Mouse (Mus musculus) cerebellum, adult 18-20 months (tissue): ENCODE measurements around the gene Rnaseh2b.

Source experiments
- DNase-seq, 2 experiments: peaks; one replicate each; pipeline ENCODE4 v3.0.0; 2021

Rnaseh2b gene

DNA sequence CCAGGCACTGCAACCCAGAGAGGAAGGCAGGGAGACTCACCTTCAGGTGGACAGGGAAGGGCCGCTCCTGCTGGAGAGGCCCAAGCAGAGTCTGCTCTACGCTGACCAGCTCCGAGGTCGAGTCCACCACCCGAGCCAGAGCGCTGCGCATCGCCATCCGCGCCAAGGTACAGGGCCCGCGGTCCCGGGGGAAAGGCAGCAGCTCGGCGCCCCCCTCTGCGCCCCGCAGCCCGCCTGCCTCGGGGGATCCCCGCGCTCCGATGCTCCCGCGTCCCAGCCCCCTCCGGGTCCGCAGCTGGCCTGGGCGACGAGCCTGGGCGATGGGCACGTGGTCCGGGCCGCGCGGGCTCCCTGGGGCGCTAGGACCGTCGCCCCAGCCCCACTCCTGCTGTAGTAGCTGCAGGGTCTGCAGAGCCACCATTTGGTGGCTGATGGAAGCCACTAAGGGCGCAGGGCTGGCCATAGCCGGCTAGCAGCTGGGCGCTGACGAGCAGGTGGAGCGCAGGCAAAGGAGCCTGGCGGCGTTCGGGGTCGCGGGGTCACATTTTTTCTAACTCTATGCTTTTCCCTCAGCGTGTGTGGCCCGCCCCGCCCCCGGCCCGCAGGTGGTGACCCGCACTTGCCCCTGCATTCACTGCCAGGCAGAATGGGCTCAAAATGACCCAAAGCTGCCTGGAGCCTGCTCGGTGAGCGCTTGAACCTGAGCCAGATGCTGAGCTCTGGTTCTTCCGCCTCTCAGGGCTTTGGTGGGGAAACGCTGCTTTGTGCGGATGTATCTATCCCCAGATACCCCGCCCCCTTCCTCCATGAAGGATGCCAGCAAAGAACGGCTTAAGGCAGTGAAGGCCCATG, at the start of gene Rnaseh2b, which contains the start of gene Dleu7:
Gene Rnaseh2b (plus strand): TSS at position 102 of the 852 bp plus-strand sequence.
Gene Dleu7 (minus strand): TSS at position 560 of the 852 bp plus-strand sequence.
- DNase-seq: peak in 1 of 2 experiments; percentile 9

DNA sequence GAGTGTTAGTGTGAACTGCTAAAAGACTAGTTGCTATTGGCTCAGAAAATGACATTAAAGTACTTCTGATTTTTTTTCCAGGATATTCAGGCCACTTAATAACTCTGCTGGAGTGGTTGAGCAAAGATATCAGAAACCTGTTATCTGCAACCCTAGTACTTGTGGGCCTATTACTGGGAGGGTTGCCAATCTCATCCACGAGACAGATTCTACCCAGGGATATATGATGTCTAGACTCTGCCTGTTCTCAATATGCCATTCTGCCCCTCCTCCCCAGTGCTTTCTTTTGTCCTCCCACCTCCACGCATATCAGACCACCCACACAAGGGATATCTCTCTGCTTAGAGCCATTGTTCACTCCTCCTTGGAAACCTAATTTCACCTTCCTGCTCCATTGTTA, 48.9 kb upstream of the Rnaseh2b start:
- DNase-seq: no peak

DNA sequence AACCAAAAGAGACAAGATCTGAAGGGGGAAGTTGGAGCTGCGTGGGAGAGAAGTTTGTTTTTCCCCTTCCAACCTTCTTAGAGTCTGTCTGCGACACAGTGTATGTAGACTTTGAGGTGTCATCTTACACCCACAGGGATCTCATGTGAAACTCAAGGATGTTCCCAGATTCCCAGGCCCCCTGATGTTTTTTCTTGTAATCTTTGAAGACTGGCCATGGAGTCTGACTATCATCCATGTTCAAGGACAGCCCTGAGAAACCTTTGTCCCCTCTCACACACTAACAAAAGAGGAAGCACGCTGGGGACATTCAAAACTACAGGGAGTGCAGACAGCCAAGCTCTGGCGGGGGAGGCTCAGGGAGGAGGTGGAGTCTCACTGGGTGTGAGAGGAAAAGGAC, 46.8 kb upstream of the Rnaseh2b start:
- DNase-seq: no peak

DNA sequence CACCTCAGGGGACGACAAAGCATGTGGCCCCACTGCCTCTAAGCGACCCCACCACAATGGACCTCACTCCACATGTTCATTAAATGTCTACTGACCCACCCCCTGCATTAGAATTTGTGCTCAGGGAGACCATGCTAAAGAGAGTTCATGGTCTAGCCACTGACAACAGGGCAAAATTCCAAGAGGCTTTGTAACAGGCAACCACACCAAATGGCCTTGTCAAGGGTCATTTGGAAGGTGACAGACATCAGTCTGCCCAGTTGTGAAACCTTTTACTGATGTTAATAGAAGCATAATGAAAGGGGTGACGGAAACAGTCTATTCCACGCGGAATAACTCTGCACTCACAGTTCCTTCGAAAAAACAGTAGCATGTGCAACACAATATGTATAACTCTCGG, 44.0 kb upstream of the Rnaseh2b start:
- no peak for DNase-seq

DNA sequence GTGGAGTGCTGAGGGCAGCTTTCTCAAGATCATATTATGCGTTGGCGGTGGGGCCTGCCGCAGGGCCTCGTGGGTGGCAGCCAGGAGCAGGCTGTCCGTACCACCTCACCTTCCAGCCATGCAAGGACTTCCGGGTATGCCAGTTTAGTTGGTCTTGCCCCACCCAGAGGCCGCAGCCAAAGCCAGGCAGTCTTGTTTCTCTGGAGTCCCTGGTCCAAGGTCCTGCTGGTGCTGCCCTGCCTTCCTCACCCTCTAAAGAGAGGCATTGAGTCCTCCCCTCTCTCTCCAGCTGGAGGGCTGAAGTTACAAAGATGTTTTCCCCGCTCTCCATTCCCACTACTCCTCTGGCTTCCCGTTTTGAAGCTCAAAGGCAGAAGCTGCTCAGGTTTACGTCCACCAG, 43.6 kb upstream of the Rnaseh2b start:
- no peak for DNase-seq

DNA sequence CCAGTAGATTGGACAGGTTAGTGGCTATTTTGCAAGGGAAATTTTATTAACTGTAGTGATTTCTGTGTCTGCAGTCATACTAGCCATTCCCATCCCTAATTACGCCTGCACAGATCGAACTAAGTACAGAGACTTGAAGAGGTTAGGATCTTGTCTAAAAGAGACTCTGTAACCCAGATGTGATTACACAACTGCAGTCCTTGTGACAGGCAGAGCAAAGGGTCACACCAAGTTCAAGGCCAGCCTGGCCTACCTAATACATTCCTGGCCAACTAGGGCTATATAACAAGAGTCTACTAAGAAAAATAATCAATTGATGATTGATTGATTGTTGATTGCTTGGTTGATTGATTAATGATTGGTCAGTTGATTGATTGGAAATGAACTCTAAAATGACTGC, 43.1 kb upstream of the Rnaseh2b start:
- no peak for DNase-seq

DNA sequence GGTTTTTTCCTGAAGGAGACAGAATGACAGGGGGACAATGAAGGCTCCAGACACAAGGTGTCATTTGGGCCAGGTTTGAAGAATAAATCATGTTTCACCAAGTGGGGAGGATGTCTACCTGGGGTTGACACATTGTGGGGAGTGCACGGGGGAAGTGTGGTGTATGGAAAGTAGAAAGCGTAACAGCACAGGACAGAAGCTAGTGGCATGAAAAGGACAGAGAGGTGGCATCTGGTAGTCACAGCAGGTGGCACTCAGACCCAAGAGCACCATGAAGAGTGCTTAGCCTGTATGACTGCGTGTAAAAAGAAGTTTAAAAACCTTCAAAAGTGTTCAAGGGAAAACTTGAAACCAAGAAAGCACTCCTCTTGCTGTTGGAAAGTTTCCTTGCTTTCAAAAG, 42.3 kb upstream of the Rnaseh2b start:
- DNase-seq: no peak

DNA sequence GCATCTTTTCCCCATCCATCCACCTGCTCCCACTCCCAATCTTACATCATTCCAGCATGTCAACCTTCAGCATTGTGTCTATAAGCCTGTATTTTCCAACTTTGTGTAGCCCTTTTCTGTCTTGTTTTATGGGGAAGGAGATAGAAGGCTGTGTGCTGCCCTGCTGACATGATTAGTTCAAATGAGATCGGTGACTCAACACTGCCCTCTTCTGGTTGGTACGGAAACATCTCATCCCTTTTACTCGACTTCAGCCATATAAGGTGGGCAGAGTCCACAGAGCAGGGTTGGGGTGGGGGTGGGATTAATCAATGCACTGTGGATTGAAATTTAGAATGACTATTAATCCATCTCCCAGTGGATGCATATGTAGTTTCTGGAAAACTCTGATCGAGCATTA, 40.4 kb upstream of the Rnaseh2b start:
- DNase-seq: peak; percentile 42 to 62

DNA sequence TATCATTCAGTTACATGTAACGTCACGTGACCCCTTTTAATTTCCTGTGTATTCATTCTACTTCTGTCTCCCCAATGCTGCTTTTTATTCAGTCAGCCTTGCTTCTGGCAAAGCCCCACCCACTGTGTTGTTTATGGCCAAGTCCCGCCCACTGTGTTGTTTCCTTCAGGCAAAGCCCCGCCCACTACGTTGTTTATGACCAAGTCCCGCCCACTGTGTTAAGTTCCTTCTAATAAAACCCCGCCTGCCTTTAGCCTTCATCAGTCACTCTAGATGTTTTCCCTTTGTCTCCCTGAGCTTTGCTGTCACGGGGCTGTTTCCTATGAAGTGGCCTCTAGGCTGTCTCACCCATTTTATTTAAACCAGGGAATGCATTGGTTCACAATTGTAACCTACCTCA, 38.0 kb upstream of the Rnaseh2b start:
- DNase-seq: no peak

DNA sequence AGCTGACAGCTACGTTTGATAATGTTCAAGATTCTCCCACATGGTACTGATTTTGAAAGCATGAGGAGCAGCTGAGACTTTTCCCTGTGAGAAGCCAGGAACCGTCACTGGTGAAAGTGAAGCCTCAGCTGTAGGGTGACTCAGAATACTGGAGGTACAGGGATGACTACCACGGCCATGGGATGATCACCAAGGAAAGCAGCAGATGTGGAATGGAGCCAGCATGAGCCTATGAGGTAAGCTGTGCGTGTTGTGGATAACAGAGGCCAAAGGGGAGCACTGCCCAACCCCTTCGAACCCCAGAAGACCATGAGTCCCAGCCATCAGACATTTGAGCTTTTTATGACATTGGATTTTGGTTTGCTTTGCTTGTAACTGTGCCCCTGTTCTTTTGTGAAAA, 36.3 kb upstream of the Rnaseh2b start:
- DNase-seq: no peak

DNA sequence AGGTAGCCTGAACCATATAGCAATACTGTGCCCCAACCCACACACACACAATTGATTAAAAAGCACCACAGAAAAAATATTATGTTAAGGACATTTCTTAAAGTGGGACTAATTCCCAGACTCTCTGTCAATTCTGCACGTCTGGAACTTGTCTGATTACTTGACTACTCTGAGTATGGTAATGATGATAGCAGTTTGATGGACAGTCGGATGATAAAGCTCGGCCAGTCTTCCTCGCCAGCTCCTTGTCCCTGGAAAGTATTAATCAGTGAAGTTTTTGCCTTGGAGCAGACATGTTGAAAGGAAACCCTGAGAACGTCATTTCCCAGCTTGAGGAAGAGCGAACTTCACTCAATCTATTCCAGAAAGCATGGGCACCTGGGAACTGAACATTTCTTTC, 34.3 kb upstream of the Rnaseh2b start:
- DNase-seq: no peak

DNA sequence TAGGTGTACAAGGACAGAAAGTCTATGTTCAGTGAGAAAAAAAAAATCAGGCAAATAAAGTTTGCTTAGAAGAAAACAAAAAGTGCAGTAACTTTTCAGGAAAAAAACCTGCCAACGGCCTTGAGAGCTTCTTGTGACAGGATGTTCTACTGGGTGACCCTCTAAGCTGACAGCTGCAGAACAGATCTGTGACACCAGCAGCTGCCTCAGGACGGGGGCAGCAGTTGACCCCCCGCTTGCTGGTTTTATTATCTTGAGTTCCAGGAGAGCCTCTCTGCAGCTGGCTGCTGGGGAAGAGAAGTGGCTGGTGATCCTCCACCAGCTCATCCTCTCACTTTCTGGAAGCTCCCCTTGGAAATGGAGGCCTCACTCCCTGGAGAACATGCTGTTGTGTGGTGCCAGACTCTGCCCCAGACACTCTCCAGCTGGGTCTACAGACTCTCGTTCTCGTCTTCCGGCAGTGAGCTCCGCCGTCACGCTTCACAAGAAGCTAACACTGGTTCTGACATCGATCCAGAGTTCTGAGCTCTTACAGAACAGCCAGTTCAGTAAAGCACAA, 33.3 kb upstream of the Rnaseh2b start:
- no peak for DNase-seq

DNA sequence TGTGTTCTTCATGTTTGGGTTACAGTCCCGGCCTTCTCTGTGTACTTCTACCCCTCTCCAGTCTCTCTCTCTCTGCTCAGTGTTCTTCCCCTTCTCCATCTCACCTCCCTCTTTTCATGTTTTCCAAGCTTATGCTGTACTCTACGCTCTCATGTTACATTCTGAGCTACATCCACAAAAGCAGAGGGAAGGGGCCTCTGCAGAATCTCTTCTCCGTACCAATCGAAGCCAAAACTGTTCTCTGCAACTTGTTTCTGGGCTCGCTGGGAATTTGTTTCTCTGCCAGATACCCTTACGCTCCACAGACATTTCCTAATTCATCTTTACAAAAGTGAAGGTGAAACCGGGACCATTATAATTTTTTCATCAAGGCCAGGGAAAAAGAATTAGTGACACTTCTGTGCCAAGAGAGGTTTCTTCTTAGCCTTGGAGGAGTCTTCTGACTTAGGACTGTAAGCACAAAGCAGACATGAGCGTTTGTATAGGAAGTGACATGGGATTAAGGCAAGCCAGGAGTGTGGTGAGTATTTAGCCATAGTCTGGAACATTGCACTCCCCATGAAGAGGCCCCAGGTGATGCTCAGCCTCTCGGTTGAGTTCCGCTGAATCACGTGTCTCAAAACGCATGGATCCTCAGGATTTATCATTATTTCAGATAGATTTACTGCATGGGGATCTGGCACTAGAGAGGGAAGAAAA, 21.5 kb upstream of the Rnaseh2b start:
- DNase-seq: no peak

DNA sequence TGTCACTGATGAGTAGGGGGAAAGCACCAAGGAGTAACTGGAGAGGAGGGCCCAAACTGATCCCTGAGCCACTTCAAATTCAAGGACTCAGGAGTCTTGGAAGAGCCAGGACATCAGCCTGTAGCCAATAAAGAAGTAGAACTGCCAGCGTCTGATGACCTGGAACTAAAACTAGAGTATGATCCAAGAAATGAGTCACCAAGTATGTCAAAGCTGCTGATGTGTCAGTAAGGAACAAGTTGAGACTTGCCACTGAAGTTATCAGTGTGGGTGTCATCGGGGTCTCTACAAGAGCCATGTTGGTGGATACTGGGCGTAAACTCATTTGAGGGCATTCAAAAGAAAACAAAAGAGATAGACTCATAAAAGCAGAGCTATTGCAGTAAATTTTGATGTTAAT, 18.8 kb upstream of the Rnaseh2b start:
- DNase-seq: no peak

DNA sequence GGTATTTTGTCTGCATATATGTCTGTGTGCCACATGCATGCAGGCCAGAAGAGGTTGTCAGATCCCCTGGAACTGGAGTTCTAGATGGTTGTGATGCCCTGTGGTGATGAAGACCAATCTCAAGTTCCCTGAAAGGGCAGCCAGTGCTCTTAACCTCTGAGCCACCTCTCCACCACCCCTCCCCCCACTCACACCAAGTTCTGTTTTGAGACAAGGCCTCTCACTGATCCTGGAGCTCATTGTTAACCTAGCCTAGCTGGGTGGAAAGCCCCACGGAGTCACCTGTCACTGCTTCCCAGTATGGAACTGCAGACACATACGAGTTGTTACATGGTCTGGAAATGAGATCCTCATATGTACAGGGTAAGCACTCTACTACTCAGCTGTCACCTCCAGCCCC, 9.4 kb upstream of the Rnaseh2b start:
- no peak for DNase-seq

DNA sequence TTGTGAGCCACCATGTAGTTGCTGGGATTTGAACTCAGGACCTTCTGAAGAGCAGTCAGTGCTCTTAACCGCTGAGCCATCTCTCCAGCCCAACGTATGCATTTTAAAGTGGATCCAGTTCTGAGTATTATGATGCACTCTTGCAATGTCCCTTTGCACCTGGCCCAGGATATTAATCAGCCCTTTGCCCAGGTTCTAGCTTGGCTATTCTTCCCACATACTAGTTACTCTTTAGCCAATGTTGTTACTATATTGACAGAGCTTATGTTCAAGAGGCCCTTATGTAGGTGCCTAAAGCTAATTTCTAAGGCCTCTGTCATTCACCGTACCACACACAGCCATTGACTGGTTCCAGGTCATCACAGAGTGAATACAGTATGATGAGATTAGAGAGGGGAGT, 3.7 kb upstream of the Rnaseh2b start:
- DNase-seq: no peak

DNA sequence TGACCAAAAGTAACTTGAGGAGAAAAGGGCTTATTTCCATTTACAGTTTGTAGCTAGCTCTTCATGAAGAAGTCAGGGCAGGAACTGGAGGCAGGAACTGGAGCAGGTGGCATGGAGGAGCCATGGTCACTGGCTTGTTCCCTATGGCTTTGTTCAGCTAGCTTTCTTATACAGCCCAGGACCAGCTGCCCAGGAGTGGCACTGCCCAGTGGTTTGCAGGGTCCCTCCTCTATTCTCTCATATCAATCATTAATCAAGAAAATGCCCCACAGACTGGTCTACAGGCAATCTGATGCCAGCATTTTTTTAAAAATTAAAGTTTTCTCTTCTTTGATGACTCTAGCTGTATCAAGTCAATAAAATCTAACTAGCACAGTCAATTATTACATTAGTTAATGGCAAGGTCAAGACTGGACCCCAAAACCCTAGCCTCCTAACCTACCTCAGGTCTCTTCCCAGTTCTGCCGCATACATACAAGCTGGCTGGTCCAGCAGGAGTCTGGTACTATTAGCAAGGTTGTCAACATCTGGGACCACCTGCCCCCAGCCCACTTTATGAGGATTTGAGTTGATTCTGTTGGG, 892 bp upstream of the Rnaseh2b start:
- no peak for DNase-seq

DNA sequence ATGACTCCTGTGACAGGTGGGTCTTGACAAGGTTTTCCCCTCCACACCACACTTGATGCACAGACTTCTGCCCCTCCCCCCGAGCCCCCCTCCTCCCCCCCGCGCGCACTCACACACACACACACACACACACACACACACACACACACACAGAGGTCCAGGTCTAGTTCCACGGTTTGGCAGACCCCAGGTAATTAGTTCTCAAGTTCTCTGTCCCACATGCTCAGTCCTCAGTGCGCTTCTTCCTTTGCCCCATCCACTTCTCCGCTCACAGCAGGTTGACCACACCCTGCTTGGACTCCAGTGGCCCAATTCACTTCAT, 262 bp upstream of the Rnaseh2b start:
- DNase-seq: no peak

DNA sequence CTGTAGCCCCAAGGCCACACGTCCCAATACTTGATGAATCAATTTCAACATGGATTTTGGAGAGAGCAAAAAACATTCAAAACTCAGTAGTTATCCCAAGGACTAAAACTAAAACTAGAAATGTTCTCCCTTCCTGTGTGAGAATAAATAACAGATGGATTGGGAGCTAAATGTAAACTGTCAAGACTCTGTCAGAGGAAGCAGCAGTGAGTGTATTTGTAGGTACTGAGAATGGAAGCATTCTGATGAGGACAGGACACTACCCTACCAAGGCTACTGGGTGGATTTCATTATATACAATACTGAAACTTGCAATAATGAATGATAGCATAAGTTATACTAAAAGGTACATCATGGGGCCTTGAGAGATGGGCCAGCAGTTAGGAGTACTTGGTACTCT, 6.4 kb downstream of the Rnaseh2b start:
- no peak for DNase-seq

DNA sequence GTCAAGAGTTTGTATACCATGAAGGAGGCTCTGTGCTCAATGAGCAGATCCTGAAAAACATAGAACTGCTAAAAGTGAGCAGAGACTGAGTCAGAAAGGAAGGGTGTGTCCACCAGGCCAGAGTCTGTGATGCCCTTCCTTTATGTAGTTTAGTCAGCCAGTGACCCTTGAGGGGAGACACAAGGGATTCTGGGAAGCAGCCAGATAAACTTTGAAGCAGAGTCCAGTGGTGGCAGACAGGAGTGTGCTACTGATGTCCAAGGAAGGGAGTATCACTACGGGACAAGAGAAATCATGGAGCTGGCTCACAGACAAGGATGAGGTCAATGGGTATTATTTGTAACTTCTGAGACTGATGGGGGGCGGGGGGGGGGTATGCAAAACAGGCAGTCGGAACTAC, 7.6 kb downstream of the Rnaseh2b start:
- DNase-seq: no peak

DNA sequence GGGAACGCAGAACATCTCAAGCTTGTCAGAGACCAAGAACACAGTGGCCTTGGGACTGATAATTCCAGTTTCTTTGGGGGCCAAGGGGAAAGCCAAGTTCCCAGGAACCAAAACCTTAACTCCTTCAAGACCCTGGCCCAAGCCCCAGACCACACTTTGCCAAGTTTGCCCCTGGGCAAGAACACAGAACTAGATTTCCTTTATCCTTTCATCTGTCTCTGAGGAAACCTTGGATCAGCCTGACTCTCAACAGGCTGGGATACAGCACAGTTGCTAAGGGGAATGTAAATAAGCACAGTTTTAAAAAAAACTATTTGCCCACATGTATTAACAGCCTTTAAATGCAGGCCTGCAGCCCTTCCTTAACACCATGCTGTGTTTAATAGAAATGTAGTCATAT, 15.2 kb downstream of the Rnaseh2b start:
- DNase-seq: no peak

DNA sequence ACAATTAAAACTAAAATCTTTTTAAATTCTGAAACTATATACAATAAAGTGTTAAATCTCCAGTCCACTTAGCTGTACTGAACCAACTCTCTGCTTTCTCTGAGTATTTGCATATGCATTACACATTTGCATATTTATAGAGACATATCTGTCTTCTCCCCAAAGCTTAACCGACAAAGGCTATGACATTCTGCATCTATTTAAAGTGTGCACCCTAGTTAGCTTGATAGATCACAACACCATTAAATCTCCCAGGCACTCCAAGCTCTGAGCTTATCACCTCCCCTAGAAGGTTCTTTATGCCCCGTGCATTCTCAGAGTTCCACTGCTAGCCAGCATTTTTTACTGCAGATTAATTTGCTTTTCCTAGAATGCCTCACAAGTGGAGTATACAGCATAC, 16.6 kb downstream of the Rnaseh2b start:
- DNase-seq: no peak

DNA sequence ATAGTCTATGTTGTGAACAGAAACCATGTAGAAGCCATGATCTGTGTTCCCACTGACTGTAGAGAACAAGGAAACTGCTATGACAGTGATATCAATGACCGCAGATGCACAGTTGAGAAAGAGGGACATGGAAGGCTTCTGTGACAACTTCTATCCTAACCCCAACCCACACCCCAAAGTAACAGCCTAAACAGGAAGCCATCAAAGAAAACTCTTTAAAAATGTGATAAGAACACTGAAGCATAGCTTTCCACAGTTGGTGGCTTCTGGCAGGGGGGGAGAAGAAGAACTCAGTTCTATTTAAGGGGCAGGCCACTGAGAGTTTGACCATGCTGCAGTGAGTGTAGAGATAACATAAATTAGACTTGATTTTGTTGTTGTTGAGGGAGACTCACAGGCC, 19.3 kb downstream of the Rnaseh2b start:
- no peak for DNase-seq
